Mouse (Mus musculus) ES-Bruce4 (cell line): Measurements from ENCODE around the gene Cpd.

ENCODE experiments used
- CTCF ChIP-seq: IDR thresholded peaks from one replicate; pipeline ENCODE4 v1.8.1; 2011; ENCODE audit warnings: low read depth, low read length
- POLR2A ChIP-seq: IDR thresholded peaks from one replicate; pipeline ENCODE4 v1.8.1; 2011; ENCODE audit warnings: low read length; ENCODE audit not compliant: insufficient read depth

DNA sequence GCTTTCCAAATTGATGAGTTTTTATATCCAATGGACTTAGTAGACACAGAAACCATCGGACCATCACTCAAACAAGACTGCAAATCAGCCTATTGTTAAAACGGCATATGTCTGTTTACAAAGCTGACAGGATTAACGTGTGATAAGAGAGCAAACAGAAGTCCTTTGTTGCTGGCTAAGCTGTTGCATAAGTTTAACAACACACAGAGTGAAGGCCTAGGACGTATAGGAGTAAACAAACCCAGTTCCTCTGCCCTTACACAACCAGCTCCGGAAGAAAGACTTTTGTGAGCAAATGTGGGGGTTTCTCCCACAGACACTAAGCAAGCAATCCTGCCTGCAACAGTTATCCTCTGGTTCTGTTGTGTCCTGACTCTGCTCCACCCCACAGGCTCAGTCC, 37.6 kb upstream of the Cpd start:
- TF ChIP-seq POLR2A, result no peak
- no peak for TF ChIP-seq CTCF
